Mouse (Mus musculus) neural tube, embryonic 14.5 days (tissue): ENCODE results near the gene Dyrk1a. TPM values are rescaled to one million over a fixed set of nuclear protein-coding genes. Genes with fewer than 3 reads are reported as not detected.

Experiments
- ATAC-seq: fragments of 200-750 bp; cut with Nextera tagmentation; 2 replicates; pipeline ENCODE4 v1.8.0; 2017; ENCODE audit warnings: low read depth, mild to moderate bottlenecking, moderate TSS enrichment, moderate library complexity
- H3K27ac ChIP-seq: fragments of 300-500 bp; sonication (generic); 2 replicates; pipeline ENCODE4 v1.5.1; 2014; ENCODE audit warnings: low read depth, mild to moderate bottlenecking, control low read depth, low read length, moderate library complexity, mixed read lengths
- H3K27me3 ChIP-seq: fragments of 300-500 bp; sonication (generic); 2 replicates; pipeline ENCODE4 v1.6.1; 2014; ENCODE audit warnings: low read length; ENCODE audit not compliant: control insufficient read depth, insufficient read depth
- H3K36me3 ChIP-seq: fragments of 300-500 bp; sonication (generic); 2 replicates; pipeline ENCODE4 v1.6.1; 2014; ENCODE audit warnings: low read length, mixed read lengths; ENCODE audit not compliant: control insufficient read depth, insufficient read depth
- H3K4me1 ChIP-seq: fragments of 300-500 bp; sonication (generic); 2 replicates; pipeline ENCODE4 v1.6.1; 2014; ENCODE audit warnings: low read length; ENCODE audit not compliant: control insufficient read depth, insufficient read depth
- H3K4me2 ChIP-seq: fragments of 300-500 bp; sonication (generic); 2 replicates; pipeline ENCODE4 v1.6.1; 2014; ENCODE audit warnings: mild to moderate bottlenecking, low read depth, low read length, control low read depth
- H3K4me3 ChIP-seq: fragments of 300-500 bp; sonication (generic); 2 replicates; pipeline ENCODE4 v1.5.1; 2014; ENCODE audit warnings: low read depth, low read length, control low read depth, mixed read lengths
- H3K9ac ChIP-seq: fragments of 300-500 bp; sonication (generic); replicated peaks from 2 replicates; pipeline ENCODE4 v1.6.1; 2014; ENCODE audit warnings: low read depth, mild to moderate bottlenecking, control low read depth, low read length, mixed read lengths
- H3K9me3 ChIP-seq: fragments of 300-500 bp; sonication (generic); 2 replicates; pipeline ENCODE4 v1.6.1; 2016; ENCODE audit warnings: low read length; ENCODE audit not compliant: control insufficient read depth
- WGBS: fragments of 180-500 bp; shearing (Covaris S2); extraction: QIAGEN DNeasy Blood & Tissue Kit; methylation state at CpG from one replicate; pipeline ENCODE4 v1.1.7; 2014; 5-methylcytosine and 5-hydroxymethylcytosine counted together
- polyA plus RNA-seq: library from polyadenylated mRNA; unstranded; fragments of >200 nt; fragmentation: Nextera tagmentation; extraction: Ambion mirVana; gene quantifications from 2 replicates; pipeline ENCODE4 v1.2.1, GENCODE M21; 2014

Gene Dyrk1a
- polyA plus RNA-seq, 1 experiment from 2014 or later, result 15.9 TPM

GRCm38 (mm10) chr16:94631984-94632383 is 62.2 kb downstream of the Dyrk1a start:
- H3K9me3 ChIP-seq, result no peaks in the 10 kb centered on the region
- H3K27ac ChIP-seq, result no peak overlapping the region; the same call in 1 of the 2 replicates
- ATAC-seq, result peak; percentile 95
- WGBS, result 10% methylated on average over 5 of the region's 5 CpGs
- peaks cover 16% of the 10 kb centered on the region; the same call in 1 of the 2 replicates for H3K4me1 ChIP-seq
- no peak overlapping the region for H3K4me2 ChIP-seq
- no peak overlapping the region for H3K9ac ChIP-seq
- H3K4me3 ChIP-seq, result no peak overlapping the region
- H3K36me3 ChIP-seq, result no peaks in the 10 kb centered on the region
- H3K27me3 ChIP-seq, result no peaks in the 10 kb centered on the region

DNA sequence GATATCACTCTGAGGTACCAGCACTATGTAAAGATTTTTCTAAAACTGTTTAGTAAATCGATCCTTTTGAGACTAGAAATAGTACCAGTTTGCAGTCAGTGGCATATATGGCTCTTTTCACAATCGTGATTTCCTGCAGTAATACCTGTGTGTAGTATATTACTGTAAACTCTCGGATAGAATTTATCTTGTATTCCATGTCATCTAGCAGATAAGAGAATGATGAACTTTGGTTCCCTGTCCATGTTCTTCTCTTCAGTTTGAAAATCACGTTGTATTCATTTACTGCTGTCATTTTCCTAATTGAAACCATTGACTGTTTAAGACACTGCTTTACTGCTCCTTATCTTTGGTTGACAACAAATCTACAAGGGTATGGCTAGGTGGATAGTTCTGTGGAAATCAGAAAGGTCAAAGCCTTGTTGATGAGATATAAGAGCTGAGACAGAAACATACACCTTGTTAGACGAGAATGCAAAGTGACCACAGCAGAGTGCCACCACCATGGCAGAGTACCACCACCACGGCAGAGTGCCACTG is 62.7 kb downstream of the Dyrk1a start:
- H3K9ac ChIP-seq, result no peak overlapping the region
- peak overlapping the region; percentile 35; the same call in 1 of the 2 replicates for H3K27ac ChIP-seq
- ATAC-seq, result 0 out of 2 replicates have a peak, but pooled peaks have one; percentile 1
- peaks cover 12% of the 10 kb centered on the region; the same call in 1 of the 2 replicates for H3K4me1 ChIP-seq
- H3K4me3 ChIP-seq, result no peak overlapping the region
- 0 out of 2 replicates have a peak overlapping the region, but pooled peaks have one; percentile 1 for H3K4me2 ChIP-seq
- H3K36me3 ChIP-seq, result no peaks in the 10 kb centered on the region
- 68% methylated on average over 6 of the region's 6 CpGs for WGBS
- H3K9me3 ChIP-seq, result no peaks in the 10 kb centered on the region
- H3K27me3 ChIP-seq, result no peaks in the 10 kb centered on the region

GRCm38 (mm10) chr16:94633012-94633411 is 63.2 kb downstream of the Dyrk1a start:
- no peak overlapping the region; the same call in 1 of the 2 replicates for H3K27ac ChIP-seq
- H3K36me3 ChIP-seq, result no peaks in the 10 kb centered on the region
- no peak overlapping the region for H3K9ac ChIP-seq
- H3K4me1 ChIP-seq, result peaks cover 12% of the 10 kb centered on the region; the same call in 1 of the 2 replicates
- H3K4me3 ChIP-seq, result no peak overlapping the region
- no peaks in the 10 kb centered on the region for H3K9me3 ChIP-seq
- WGBS, result 77% methylated on average over 6 of the region's 6 CpGs
- ATAC-seq, result 0 out of 2 replicates have a peak, but pooled peaks have one; percentile 32
- no peaks in the 10 kb centered on the region for H3K27me3 ChIP-seq
- no peak overlapping the region for H3K4me2 ChIP-seq

GRCm38 (mm10) chr16:94637423-94637822 is 67.6 kb downstream of the Dyrk1a start:
- Histone ChIP-seq H3K4me2 (no peak overlapping the region), H3K4me1 (peaks cover 5% of the 10 kb centered on the region; the same call in 1 of the 2 replicates), H3K27ac (no peak overlapping the region), H3K4me3 (no peak overlapping the region), H3K36me3 (no peaks in the 10 kb centered on the region), H3K9me3 (no peaks in the 10 kb centered on the region), H3K27me3 (no peaks in the 10 kb centered on the region), H3K9ac (no peak overlapping the region)
- WGBS, result 76% methylated on average over 10 of the region's 10 CpGs
- ATAC-seq, result no peak

- Histone ChIP-seq H3K4me3 (no peak overlapping the region), H3K9me3 (no peaks in the 10 kb centered on the region), H3K4me2 (no peak overlapping the region), H3K27ac (no peak overlapping the region), H3K27me3 (no peaks in the 10 kb centered on the region), H3K4me1 (no peaks in the 10 kb centered on the region; the same call in 1 of the 2 replicates), H3K36me3 (no peaks in the 10 kb centered on the region), H3K9ac (no peak overlapping the region)
- WGBS, result 100% methylated on average over 2 of the region's 2 CpGs
- no peak for ATAC-seq
Observed at GRCm38 (mm10) chr16:94641799-94642198, 72.0 kb downstream of the Dyrk1a start.

- no peaks in the 10 kb centered on the region for H3K9me3 ChIP-seq
- no peak overlapping the region for H3K4me2 ChIP-seq
- no peak overlapping the region for H3K9ac ChIP-seq
Observed at GRCm38 (mm10) chr16:94647153-94647552, 77.3 kb downstream of the Dyrk1a start.

DNA sequence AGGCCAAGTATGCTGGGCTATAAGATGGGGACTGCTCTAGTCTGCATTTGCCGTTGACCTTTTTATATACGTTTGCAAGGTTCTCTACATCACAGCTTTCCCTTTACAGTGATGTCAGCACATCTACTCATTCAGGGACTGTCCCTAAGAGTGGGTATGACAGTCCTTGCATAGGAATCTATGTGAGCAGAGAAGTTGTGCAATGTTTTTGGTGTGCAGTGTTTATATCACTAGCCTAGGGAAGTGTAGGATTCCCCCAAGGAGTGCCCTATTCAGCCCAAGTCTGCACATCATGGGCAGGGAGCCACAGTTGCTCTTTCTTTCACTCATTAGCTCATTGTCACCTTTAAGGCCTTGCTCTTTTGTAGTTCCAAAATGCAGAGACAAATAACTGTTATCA is 78.1 kb downstream of the Dyrk1a start:
- Histone ChIP-seq H3K4me1 (0 out of 2 replicates have a peak, but pooled peaks cover 10% of the 10 kb centered on the region), H3K27me3 (no peaks in the 10 kb centered on the region), H3K36me3 (no peaks in the 10 kb centered on the region), H3K27ac (no peak overlapping the region), H3K9me3 (no peaks in the 10 kb centered on the region), H3K4me2 (no peak overlapping the region), H3K4me3 (no peak overlapping the region), H3K9ac (no peak overlapping the region)
- no peak for ATAC-seq
- 88% methylated on average over 2 of the region's 2 CpGs for WGBS

More at GRCm38 (mm10) chr16:94647153-94647552, 77.3 kb downstream of the Dyrk1a start:
- Histone ChIP-seq H3K4me3 (no peak overlapping the region), H3K27ac (no peak overlapping the region), H3K36me3 (no peaks in the 10 kb centered on the region), H3K4me1 (0 out of 2 replicates have a peak, but pooled peaks cover 6% of the 10 kb centered on the region), H3K27me3 (no peaks in the 10 kb centered on the region)
- WGBS, result 74% methylated on average over 5 of the region's 5 CpGs
- ATAC-seq, result no peak

DNA sequence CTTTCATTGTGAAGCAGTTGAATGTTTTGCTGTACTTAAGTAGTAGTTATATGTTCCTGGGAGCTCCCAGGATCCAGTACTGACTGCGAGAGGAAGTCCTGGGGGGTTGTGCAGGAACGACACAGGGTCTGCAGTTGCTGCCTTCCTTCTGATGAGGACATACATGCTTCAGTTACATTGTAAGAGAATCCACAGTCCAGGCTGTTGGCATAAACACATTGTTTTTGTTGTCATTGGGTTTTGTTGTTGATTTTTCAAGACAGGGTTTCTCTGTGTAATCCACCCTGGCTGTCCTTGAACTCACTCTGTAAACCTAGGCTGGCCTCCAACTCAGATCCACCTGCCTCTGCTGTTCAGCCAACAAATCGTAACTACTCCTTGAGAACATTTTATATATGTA is 80.1 kb downstream of the Dyrk1a start:
- Histone ChIP-seq H3K27me3 (no peaks in the 10 kb centered on the region), H3K9me3 (no peaks in the 10 kb centered on the region), H3K4me1 (0 out of 2 replicates have a peak, but pooled peaks cover 10% of the 10 kb centered on the region), H3K27ac (no peak overlapping the region), H3K36me3 (no peaks in the 10 kb centered on the region), H3K4me3 (no peak overlapping the region), H3K9ac (no peak overlapping the region), H3K4me2 (no peak overlapping the region)
- ATAC-seq, result no peak
- 87% methylated on average over 3 of the region's 3 CpGs for WGBS

DNA sequence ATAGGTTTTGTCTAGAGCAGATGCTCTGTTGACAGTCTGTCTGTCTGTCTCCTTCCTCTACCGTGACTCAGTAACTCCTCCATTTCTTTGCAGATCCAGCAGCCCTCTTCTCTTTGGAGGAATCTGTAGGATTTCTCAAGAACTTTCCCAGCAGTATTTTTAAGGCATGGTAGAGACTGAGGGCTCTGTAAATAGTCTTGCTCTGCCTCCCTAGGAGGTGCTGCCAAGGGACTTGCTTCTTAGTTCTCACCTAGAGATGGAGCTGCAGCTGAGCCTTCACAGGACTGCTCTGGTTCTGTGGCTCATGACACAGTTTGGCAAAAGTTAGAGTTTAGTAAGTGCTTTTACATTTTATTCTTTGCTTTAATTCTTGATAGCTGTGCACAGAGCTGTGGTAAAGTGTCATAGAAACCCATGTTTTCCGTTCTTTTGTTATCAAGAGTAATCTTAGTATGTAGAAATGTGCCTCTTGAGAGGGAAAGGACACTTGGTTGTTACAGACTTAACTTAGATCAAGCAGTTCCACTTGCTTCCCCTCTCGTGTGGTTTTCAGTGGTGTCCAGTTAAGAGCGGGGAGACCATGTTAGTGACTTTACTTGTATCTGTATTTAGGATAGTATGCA is 82.4 kb downstream of the Dyrk1a start:
- Histone ChIP-seq H3K27me3 (no peaks in the 10 kb centered on the region), H3K27ac (no peak overlapping the region), H3K4me1 (0 out of 2 replicates have a peak, but pooled peaks cover 16% of the 10 kb centered on the region), H3K4me3 (no peak overlapping the region), H3K4me2 (no peak overlapping the region), H3K9ac (no peak overlapping the region), H3K9me3 (no peaks in the 10 kb centered on the region), H3K36me3 (no peaks in the 10 kb centered on the region)
- no peak for ATAC-seq
- WGBS, result 70% methylated on average over 4 of the region's 4 CpGs
